Mouse (Mus musculus) frontal cortex, postnatal 14 days (tissue): Measurements from ENCODE around the gene Pxk.
"Not testable (repeated sequence)": the region's sequence is repeated elsewhere in the genome, so short reads cannot be mapped to it uniquely, and the experiment has no call there.

Source experiments
- DNase-seq, 2 experiments: peaks; one replicate each; pipeline ENCODE4 v3.0.0; 2022; ENCODE audit warnings: low spot score in 2 of 2

Gene Pxk

GRCm38 (mm10) chr14:8145594-8146558, 47.9 kb downstream of the Pxk start:
- no peak for DNase-seq

GRCm38 (mm10) chr14:8146611-8147223, 48.7 kb downstream of the Pxk start:
- DNase-seq: no peak

- no peak for DNase-seq
These were observed 50.8 kb downstream of the Pxk start for GRCm38 (mm10) chr14:8148842-8149241.

- no peak for DNase-seq
These were observed 53.7 kb downstream of the Pxk start for GRCm38 (mm10) chr14:8151757-8152156.

- DNase-seq: no peak
These were observed 56.1 kb downstream of the Pxk start for GRCm38 (mm10) chr14:8154072-8154471.

DNA sequence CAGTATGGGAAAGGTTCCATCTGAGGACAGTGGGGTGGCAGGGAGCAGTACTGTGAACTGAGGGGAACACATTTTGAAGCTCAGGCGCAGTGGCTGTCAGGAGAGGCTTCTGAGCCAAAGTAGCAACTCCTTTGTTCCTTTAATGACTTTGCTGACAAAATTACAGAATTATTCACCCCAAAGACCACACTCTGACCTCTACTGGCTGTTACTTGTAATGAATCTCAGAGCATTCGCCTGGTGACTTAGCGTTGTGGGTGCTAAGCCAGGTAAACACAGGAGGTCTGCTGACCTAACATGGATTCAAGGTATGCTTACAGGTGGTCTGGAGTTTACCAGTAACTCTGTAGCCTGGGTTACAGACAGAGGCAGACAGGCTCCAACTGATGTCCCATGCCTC, 58.9 kb downstream of the Pxk start:
- no peak for DNase-seq

DNA sequence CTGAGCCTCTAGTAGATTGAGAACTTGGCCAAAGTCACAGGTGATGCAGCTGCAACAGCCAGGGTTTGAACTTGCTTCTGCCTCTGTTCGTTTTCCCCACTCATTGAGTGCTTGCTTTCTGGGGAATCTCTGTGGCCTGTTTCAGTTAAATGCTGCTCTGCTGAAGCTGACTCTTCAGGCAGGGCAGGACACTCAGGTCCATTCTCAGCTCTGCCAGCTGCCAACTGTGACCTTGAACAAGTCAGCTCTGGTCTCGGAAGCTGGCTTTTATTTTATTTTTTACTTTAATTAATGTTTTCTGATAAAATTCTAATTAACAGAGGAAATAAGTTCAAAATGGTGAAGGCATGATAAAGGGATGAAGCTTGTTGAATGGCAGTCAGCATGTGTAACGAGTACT, 60.7 kb downstream of the Pxk start:
- no peak for DNase-seq

GRCm38 (mm10) chr14:8159141-8159540, 61.1 kb downstream of the Pxk start:
- no peak for DNase-seq

- no peak for DNase-seq
These were observed 63.8 kb downstream of the Pxk start for GRCm38 (mm10) chr14:8161777-8162176.

DNA sequence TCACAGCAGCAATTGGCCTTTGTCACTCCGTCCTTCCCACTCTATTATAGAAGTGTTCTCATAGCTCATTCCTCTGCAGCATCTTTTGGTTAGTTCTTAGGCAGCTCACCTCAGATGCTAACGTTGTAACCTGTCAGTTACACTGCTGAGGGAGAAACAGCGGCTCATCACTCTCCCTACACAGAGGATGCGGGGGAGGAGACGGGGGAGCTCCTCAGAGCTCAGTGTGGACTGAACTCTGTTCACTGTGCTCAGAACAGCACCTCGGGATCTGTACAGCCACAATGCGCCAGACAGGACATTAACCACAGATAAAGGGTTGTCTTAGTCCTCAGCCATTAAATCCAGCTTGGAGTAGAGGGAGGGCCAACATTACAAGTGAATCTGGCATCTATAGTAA, 66.5 kb downstream of the Pxk start:
- no peak for DNase-seq

DNA sequence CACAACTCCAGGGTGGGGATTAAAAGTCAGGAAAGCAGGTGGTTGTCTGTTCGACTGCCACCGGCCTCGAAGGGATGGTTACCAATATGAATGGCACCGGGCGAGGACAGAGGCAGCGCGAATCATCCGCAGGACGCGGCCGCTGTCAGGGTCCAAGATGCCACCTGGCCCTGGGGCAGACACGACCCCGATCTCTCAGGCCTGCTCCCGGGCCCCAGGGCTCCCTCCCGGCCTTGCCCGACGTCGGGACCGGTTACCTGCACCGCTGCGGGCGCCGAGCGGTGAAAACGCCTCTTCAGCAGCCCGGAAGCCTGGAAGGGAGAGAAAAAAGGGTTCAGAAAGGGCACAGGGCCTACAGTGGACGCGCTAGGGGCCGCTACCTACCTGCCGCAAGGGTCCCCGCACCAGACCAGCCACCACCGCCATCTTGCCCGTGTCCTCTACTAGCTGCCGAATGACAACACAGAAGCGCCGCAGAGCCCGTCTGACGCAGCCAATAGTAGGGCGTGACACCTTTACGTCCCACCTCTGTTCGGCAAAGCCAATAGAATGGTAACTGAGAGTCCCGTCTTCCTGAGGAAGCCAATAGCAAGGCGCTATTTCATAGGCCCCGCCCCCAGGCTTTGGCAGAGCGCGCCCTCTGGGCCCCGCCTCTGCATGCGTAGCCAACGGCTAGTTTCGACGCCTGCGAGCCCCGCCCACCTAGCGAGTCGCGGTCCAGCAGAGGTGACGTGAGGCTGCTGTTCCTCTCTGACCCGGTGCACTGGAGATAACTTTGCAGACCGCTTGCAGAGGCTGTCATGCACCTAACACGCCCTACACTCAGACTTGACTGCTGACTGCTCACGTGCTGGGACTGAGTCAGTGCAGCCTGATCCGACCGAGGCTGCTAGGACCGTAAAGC, 74.7 kb downstream of the Pxk start, which contains the start of gene Pdhb:
Gene Pdhb, minus strand, starts transcription at position 519 of the 904 bp plus-strand sequence.
- peak; percentile 99 for DNase-seq

DNA sequence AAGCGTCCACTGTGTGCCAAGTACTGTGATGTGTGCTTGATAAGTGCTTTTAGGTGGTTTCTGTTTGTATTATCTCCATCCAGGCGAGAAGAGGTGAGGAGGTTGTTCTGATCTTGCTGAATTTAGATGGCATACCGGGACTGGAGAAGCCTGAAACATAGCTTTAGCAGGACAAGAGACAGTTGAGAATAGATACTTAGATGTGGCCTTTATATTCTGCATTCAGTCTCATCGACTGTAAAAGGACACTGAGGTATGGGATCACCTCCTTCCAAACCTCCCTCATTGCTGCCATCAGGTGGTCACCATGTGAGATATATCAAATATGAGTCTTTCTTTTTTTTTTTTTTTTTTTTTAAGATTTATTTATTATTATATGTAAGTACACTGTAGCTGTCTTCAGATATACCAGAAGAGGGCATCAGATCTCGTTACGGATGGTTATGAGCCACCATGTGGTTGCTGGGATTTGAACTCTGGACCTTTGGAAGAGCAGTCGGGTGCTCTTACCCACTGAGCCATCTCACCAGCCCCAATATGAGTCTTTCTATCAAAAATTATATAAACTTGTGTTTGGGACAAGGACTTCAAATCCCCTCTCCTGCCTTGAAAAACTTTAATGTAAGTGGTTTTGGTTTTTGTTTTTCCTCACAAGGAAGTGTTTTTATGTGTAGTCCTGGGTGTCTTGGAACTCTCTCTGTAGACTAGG, 75.7 kb downstream of the Pxk start:
- not testable (repeated sequence) for DNase-seq

GRCm38 (mm10) chr14:8174634-8175033, 76.6 kb downstream of the Pxk start:
- no peak for DNase-seq

- DNase-seq: no peak
These were observed 78.2 kb downstream of the Pxk start for GRCm38 (mm10) chr14:8176251-8176650.

DNA sequence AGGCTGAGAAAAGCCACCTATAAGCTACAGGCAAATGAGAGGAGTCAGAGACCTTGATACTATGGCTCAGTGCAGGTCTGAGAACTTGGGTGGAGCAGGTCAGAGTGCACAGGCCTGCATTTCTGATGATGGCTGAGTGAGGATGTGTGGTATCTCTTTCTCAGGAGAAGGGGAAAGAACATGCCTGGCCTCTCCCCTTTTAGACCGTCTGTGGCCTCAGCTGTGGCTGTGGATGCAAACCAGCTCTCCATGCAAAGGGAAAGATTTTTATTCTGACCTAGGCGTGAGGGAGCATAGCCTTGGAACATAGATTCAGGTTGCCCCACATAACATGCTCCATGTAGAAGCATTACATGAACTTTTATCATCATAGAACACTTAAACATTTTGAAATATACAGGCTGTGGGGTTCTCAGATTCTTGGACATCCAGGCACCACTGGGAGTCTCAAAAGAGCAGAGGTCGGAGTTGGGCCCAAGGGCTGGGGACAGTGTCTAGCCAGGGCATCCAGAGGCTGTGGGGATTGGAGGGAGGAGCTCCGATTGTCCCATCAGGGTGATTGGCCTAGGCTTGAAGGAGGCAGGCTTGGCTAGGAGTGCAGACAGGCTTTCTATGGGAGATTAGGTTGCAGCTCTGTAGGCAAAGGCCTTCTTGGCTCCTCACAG, 82.5 kb downstream of the Pxk start:
- no peak for DNase-seq

- DNase-seq: no peak
These were observed 85.3 kb downstream of the Pxk start for GRCm38 (mm10) chr14:8183330-8183729.

- peak in 1 of 2 experiments; percentile 46 for DNase-seq
These were observed 88.5 kb downstream of the Pxk start for GRCm38 (mm10) chr14:8186278-8187045.

DNA sequence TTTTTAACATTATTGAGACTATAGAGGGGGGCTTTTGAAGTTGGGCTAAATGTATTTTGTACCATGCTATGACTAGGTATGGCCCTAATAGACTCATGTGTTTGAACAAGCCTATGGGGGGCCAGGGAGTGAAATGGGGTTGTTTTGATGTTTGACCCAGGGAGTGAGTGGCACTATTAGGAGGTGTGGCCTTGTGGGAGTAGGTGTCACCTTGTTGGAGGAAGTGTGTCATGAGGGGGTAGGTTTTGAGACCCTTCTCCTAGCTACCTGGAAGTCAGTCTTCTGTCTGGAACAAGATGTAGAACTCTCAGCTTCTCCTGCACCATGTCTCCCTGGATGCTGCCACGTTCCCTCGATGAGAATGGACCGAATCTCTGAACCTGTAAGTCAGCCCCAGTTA, 92.5 kb downstream of the Pxk start:
- DNase-seq: no peak

- no peak for DNase-seq
These were observed 93.4 kb downstream of the Pxk start for GRCm38 (mm10) chr14:8191331-8191965.
